Mouse (Mus musculus): ENCODE results near the gene Wfdc3. TPM values are rescaled to one million over a fixed set of nuclear protein-coding genes. Genes with fewer than 3 reads are reported as not detected.

Wfdc3 gene
- total RNA-seq, 2 experiments from 2014 or later, result 12.8 to 16.7 TPM

DNA sequence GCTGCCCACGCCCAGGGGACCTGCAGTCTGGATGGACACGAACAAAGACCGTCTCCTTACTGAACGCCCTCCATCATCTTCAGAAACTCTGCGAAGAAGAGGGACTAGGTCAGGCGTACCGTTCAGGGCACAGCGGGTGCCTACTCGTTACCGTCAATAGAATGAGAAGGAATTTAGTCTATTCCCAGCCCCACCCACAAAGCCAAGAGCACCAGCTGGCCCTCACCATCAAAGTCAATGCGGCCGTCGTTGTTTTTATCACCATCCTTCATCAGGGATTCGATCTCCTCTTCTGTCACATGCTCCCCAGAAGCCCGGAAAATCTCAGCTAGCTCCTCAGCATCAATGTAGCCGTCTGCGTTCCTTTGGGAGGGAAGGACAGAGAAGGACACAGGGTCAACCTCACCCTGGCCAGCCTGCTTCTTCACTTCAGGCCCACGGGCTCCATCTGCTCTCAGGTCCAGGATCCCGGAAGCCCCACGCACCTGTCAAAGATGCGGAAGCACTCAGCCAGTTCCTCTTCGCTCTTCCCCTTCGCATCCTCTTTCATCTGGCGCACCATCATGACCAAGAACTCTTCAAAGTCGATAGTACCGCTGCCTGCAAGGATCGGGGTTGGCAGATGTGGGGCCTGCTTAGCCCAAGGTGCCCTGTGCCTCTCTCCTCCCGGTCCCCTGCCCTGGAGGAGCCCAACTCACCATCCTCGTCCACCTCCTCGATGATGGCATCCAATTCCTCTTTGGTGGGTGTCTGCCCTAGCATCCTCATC, 31.7 kb upstream of the Wfdc3 start:
- no peak for ATAC-seq (replicated peaks; ENCODE audit: low FRiP score, poor library complexity, severe bottlenecking)

- no peak for ATAC-seq (replicated peaks; ENCODE audit: low FRiP score, poor library complexity, severe bottlenecking)
Measured at GRCm38 (mm10) chr2:164776801-164777200, 31.1 kb upstream of the Wfdc3 start.

DNA sequence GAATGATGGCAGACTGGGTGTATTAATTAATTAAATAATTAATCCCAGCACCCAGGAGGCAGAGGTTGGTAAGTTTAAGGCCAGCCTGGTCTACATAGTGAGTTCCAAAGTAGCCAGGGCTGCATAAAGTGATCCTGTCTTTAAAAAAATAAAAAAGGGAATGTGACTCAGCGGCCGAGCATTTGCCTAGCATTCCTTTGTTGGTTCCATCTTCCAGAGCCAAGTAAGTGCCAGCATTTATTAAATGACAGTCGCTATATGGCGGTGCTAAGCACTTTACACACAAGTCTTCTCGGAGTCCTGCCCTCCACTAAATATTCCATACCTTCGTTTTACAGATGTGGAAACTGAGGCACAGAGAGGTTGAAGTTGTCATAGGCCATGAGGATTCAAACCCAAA, 30.4 kb upstream of the Wfdc3 start:
- no peak for ATAC-seq (replicated peaks; ENCODE audit: low FRiP score, poor library complexity, severe bottlenecking)

GRCm38 (mm10) chr2:164773989-164774364, 28.2 kb upstream of the Wfdc3 start:
- peak; percentile 51 for ATAC-seq (replicated peaks; ENCODE audit: low FRiP score, poor library complexity, severe bottlenecking)

GRCm38 (mm10) chr2:164773229-164773988, 27.7 kb upstream of the Wfdc3 start:
- ATAC-seq (replicated peaks; ENCODE audit: low FRiP score, poor library complexity, severe bottlenecking), result no peak

GRCm38 (mm10) chr2:164771123-164771522, 25.4 kb upstream of the Wfdc3 start:
- no peak for ATAC-seq (replicated peaks; ENCODE audit: low FRiP score, poor library complexity, severe bottlenecking)

DNA sequence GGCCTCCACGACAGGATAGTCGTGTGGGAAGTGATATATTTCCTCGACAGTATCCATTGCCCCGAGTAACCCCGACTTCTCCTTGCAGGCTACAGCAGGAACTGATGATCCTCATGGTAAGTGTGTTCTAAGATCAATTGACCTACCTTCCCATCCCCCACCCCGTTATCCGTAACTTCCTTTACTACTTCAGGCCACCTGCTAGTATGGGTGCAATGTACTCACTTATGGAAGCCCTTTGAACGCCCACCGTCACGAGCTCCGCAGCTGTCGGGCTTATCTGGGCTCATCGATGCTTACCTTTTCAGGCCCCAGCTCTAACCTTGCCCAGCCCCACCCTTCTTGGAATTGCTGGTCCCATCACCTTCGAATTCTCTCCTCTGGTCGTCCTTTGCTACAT, 24.5 kb upstream of the Wfdc3 start:
- peak; percentile 15 for ATAC-seq (replicated peaks; ENCODE audit: low FRiP score, poor library complexity, severe bottlenecking)

DNA sequence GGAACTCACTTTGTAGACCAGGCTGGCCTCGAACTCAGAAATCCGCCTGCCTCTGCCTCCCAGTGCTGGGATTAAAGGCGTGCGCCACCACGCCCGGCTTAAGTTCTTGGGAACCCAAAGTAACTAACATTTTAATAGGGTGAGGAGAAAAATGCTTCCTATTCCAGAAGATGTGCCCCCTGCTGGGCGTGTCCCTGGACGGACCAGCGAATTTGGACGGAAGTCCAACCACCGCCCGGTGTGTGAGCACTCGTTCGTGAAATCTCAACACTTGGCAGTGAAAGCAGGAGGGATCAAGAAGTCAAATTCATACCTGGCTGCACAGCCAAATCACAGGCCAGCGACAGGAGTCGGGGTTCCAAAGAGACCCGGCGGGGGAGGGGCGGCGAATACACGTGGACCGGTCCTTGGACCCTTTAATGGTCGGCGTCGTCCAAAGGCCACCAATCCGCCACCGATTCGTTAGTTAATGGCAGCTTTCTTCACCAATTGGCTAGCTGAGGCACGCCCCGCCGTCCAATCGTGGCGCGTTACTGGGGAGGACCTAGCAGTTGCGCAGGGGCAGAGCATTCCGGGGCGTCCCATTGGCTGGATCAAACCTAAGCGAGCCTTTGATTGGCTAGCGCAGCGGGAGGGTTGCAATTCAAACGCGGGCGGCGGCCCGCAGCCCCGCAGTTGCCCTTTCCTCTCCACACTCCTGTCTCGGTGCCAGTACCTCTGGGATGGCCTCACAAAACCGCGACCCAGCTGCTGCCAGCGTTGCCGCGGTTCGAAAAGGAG, 23.7 kb upstream of the Wfdc3 start, which contains the start of gene Ube2c:
TSS of gene Ube2c (plus strand) at position 641 of the 780 bp plus-strand sequence.
- ATAC-seq (replicated peaks; ENCODE audit: low FRiP score, poor library complexity, severe bottlenecking), result peak; percentile 86

DNA sequence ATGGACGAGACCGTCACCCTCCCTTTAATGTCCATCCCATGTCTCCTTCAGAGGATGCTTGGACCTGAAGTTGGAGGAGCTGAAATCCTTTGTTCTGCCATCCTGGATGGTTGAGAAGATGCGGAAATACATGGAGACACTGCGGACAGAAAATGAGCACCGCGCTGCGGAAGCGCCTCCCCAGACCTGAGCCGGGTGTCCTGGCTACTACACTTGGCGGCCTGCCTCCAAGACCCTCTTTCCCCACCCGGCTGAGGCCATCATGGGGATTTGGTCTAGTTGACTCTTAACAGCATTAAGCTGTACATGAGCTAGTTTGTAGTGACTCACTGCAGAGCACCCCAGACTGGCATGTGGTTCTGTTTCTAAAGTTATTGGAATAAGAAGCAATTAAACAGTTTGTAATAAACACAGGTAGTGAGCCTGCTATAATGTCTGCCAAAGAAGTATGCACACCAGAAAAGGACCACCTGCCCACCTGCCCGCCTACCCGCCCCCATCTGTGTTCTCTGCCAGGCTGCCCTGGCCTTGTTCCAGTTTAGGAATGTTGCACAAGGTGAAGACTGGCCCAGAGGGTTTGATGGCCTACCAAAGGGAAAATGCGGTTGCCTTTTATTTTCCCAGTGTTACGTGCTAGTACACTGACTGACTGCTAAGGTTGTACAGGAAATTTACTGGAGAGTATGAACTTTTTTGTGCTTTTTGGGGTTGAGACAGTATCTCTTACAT, 22.2 kb upstream of the Wfdc3 start:
- no peak for ATAC-seq (replicated peaks; ENCODE audit: low FRiP score, poor library complexity, severe bottlenecking)

- no peak for ATAC-seq (replicated peaks; ENCODE audit: low FRiP score, poor library complexity, severe bottlenecking)
Measured at GRCm38 (mm10) chr2:164765841-164766240, 20.1 kb upstream of the Wfdc3 start.

- no peak for ATAC-seq (replicated peaks; ENCODE audit: low FRiP score, poor library complexity, severe bottlenecking)
Measured at GRCm38 (mm10) chr2:164762593-164762992, 16.9 kb upstream of the Wfdc3 start.

GRCm38 (mm10) chr2:164761971-164762370, 16.2 kb upstream of the Wfdc3 start:
- ATAC-seq (replicated peaks; ENCODE audit: low FRiP score, poor library complexity, severe bottlenecking), result peak; percentile 1

DNA sequence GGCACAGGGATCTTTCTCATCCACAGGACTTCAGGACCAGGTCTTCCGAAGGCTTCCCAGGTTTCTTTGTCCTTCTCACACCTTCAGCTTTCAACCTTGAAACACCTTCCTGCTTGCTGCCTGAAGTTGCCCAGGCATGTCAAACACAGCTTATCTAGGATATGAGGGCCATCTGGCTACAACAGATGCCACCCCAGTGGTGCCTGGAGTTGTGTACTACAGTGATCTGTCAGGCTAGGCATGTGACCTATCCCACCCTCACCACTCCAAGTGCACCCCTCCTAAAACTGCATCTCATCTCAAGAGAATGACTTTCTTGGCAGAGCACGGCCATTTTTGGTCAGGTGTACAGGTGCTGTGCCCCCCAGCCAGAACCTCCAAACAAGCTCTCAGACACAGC, 15.8 kb upstream of the Wfdc3 start:
- peak; percentile 75 for ATAC-seq (replicated peaks; ENCODE audit: low FRiP score, poor library complexity, severe bottlenecking)

- peak; percentile 70 for ATAC-seq (replicated peaks; ENCODE audit: low FRiP score, poor library complexity, severe bottlenecking)
Measured at GRCm38 (mm10) chr2:164760059-164760833, 14.5 kb upstream of the Wfdc3 start.

DNA sequence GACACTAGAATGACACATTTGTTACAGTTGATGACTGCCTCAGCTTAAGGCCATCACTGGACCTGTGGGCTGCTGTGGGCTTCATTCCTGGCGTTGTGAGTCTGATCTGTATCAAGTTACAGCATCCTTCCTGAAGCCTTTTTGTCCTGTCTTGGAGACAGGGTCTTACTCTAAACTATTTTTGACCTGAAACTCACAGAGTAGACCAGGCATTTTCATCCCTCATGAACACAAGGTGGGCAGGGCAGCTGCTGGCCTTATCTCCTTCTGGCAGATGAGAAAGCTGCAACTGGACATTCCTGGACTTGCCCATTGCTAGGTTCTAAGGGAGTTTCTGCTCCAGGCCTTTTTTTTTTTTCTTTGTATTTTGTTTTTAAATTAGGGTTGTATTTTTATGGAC, 13.0 kb upstream of the Wfdc3 start:
- peak; percentile 58 for ATAC-seq (replicated peaks; ENCODE audit: low FRiP score, poor library complexity, severe bottlenecking)

- ATAC-seq (replicated peaks; ENCODE audit: low FRiP score, poor library complexity, severe bottlenecking), result no peak
Measured at GRCm38 (mm10) chr2:164757841-164758240, 12.1 kb upstream of the Wfdc3 start.

GRCm38 (mm10) chr2:164754800-164755199, 9.1 kb upstream of the Wfdc3 start:
- ATAC-seq (replicated peaks; ENCODE audit: low FRiP score, poor library complexity, severe bottlenecking), result no peak

- no peak for ATAC-seq (replicated peaks; ENCODE audit: low FRiP score, poor library complexity, severe bottlenecking)
Measured at GRCm38 (mm10) chr2:164754105-164754504, 8.4 kb upstream of the Wfdc3 start.

DNA sequence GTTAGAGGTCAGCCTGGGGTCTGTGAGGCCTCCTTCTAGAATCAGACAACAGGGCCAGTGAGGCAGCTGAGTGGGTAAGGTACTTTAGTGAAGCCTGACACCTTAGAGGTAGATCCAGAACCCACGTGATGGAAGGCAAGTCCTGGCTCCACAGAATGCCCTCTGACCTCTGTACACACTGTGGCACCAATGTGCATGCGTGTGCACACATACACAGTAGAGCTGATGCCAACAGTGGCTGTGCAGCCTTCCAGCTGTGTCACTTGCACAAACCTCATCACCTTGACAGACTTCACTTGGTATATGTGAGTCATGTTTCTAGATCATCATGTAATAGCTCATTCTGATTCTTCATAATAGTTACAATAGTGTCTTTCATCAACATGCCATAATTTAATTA, 6.7 kb upstream of the Wfdc3 start:
- ATAC-seq (replicated peaks; ENCODE audit: low FRiP score, poor library complexity, severe bottlenecking), result no peak
